Mouse (Mus musculus): ENCODE data around the gene Fars2. TPM values are rescaled to one million over a fixed set of nuclear protein-coding genes. Genes with fewer than 3 reads are reported as not detected.
"Not testable (repeated sequence)": the region's sequence is repeated elsewhere in the genome, so short reads cannot be mapped to it uniquely, and the experiment has no call there.

Fars2 gene
- polyA plus RNA-seq, 1 experiment from 2014 or later = 68.1 TPM

- no peak overlapping the region for H3K4me3 ChIP-seq (ENCODE audit: control insufficient read depth in 1 of 2, insufficient read depth in 1 of 2, low read depth in 1 of 2, low read length in 2 of 2)
- WGBS = 85% methylated on average over 1 of the region's 1 CpGs
Measured at GRCm38 (mm10) chr13:36415176-36415575, 298.0 kb downstream of the Fars2 start.

GRCm38 (mm10) chr13:36416546-36416945 is 299.3 kb downstream of the Fars2 start:
- Histone ChIP-seq H3K9me3 (ENCODE audit: control insufficient read depth, low read length) (no peaks in the 10 kb centered on the region), H3K27me3 (ENCODE audit: control insufficient read depth, insufficient read depth, low read length) (no peaks in the 10 kb centered on the region), H3K27ac (replicated peaks in 1 of 2; ENCODE audit: control insufficient read depth in 1 of 2, insufficient read depth in 1 of 2, low read depth in 2 of 2, low read length in 2 of 2) (no peak overlapping the region), H3K4me3 (ENCODE audit: control insufficient read depth in 1 of 2, insufficient read depth in 1 of 2, low read depth in 1 of 2, low read length in 2 of 2) (no peak overlapping the region), H3K9ac (ENCODE audit: low read length) (no peak overlapping the region), H3K4me1 (ENCODE audit: control insufficient read depth in 2 of 2, insufficient read depth in 2 of 2, low read length in 2 of 2) (peaks cover 0 to 10% of the 10 kb centered on the region in 2 experiments; a peak in 3 of 4 replicates), H3K4me2 (ENCODE audit: low read length) (no peak overlapping the region), H3K36me3 (ENCODE audit: control insufficient read depth, insufficient read depth, low read length) (no peaks in the 10 kb centered on the region)
- 16% methylated on average over 4 of the region's 4 CpGs for WGBS
- ATAC-seq (ENCODE audit: insufficient number of reproducible peaks, insufficient read depth, low FRiP score, low read depth) = no peak

More at GRCm38 (mm10) chr13:36415176-36415575, 298.0 kb downstream of the Fars2 start:
- Histone ChIP-seq H3K27ac (replicated peaks in 1 of 2; ENCODE audit: control insufficient read depth in 1 of 2, insufficient read depth in 1 of 2, low read depth in 2 of 2, low read length in 2 of 2) (no peak overlapping the region), H3K9ac (ENCODE audit: low read length) (no peak overlapping the region), H3K4me1 (ENCODE audit: control insufficient read depth in 2 of 2, insufficient read depth in 2 of 2, low read length in 2 of 2) (peaks cover 0 to 10% of the 10 kb centered on the region in 2 experiments; a peak in 3 of 4 replicates), H3K36me3 (ENCODE audit: control insufficient read depth, insufficient read depth, low read length) (no peaks in the 10 kb centered on the region), H3K4me2 (ENCODE audit: low read length) (no peak overlapping the region), H3K9me3 (ENCODE audit: control insufficient read depth, low read length) (no peaks in the 10 kb centered on the region), H3K27me3 (ENCODE audit: control insufficient read depth, insufficient read depth, low read length) (no peaks in the 10 kb centered on the region)
- ATAC-seq (ENCODE audit: insufficient number of reproducible peaks, insufficient read depth, low FRiP score, low read depth) = no peak

- H3K27me3 ChIP-seq (ENCODE audit: control insufficient read depth, insufficient read depth, low read length) = no peaks in the 10 kb centered on the region
- H3K4me2 ChIP-seq (ENCODE audit: low read length) = no peak overlapping the region
- no peak for ATAC-seq (ENCODE audit: insufficient number of reproducible peaks, insufficient read depth, low FRiP score, low read depth)
- peaks cover 0 to 18% of the 10 kb centered on the region in 2 experiments; a peak in 3 of 4 replicates for H3K4me1 ChIP-seq (ENCODE audit: control insufficient read depth in 2 of 2, insufficient read depth in 2 of 2, low read length in 2 of 2)
- no peak overlapping the region for H3K27ac ChIP-seq (replicated peaks in 1 of 2; ENCODE audit: control insufficient read depth in 1 of 2, insufficient read depth in 1 of 2, low read depth in 2 of 2, low read length in 2 of 2)
- H3K4me3 ChIP-seq (ENCODE audit: control insufficient read depth in 1 of 2, insufficient read depth in 1 of 2, low read depth in 1 of 2, low read length in 2 of 2) = no peak overlapping the region
- no peak overlapping the region for H3K9ac ChIP-seq (ENCODE audit: low read length)
- H3K36me3 ChIP-seq (ENCODE audit: control insufficient read depth, insufficient read depth, low read length) = no peaks in the 10 kb centered on the region
- no peaks in the 10 kb centered on the region for H3K9me3 ChIP-seq (ENCODE audit: control insufficient read depth, low read length)
Measured at GRCm38 (mm10) chr13:36419357-36419756, 302.1 kb downstream of the Fars2 start.

- ATAC-seq (ENCODE audit: insufficient number of reproducible peaks, insufficient read depth, low FRiP score, low read depth) = no peak
- H3K27me3 ChIP-seq (ENCODE audit: control insufficient read depth, insufficient read depth, low read length) = no peaks in the 10 kb centered on the region
- 0 out of 4 replicates have a peak, but pooled peaks cover 0 to 8% of the 10 kb centered on the region in 2 experiments for H3K4me1 ChIP-seq (ENCODE audit: control insufficient read depth in 2 of 2, insufficient read depth in 2 of 2, low read length in 2 of 2)
- H3K4me2 ChIP-seq (ENCODE audit: low read length) = no peak overlapping the region
- no peak overlapping the region for H3K4me3 ChIP-seq (ENCODE audit: control insufficient read depth in 1 of 2, insufficient read depth in 1 of 2, low read depth in 1 of 2, low read length in 2 of 2)
- no peaks in the 10 kb centered on the region for H3K9me3 ChIP-seq (ENCODE audit: control insufficient read depth, low read length)
- H3K27ac ChIP-seq (replicated peaks in 1 of 2; ENCODE audit: control insufficient read depth in 1 of 2, insufficient read depth in 1 of 2, low read depth in 2 of 2, low read length in 2 of 2) = no peak overlapping the region
- 70% methylated on average over 3 of the region's 3 CpGs for WGBS
- H3K9ac ChIP-seq (ENCODE audit: low read length) = no peak overlapping the region
- H3K36me3 ChIP-seq (ENCODE audit: control insufficient read depth, insufficient read depth, low read length) = no peaks in the 10 kb centered on the region
Measured at GRCm38 (mm10) chr13:36422446-36422845, 305.2 kb downstream of the Fars2 start.

GRCm38 (mm10) chr13:36425824-36426705 is 308.9 kb downstream of the Fars2 start:
- not testable (repeated sequence) for H3K4me3 ChIP-seq (ENCODE audit: control insufficient read depth in 1 of 2, insufficient read depth in 1 of 2, low read depth in 1 of 2, low read length in 2 of 2); H3K27ac ChIP-seq (replicated peaks in 1 of 2; ENCODE audit: control insufficient read depth in 1 of 2, insufficient read depth in 1 of 2, low read depth in 2 of 2, low read length in 2 of 2); H3K4me2 ChIP-seq (ENCODE audit: low read length); H3K4me1 ChIP-seq (ENCODE audit: control insufficient read depth in 2 of 2, insufficient read depth in 2 of 2, low read length in 2 of 2); H3K9me3 ChIP-seq (ENCODE audit: control insufficient read depth, low read length); H3K36me3 ChIP-seq (ENCODE audit: control insufficient read depth, insufficient read depth, low read length); ATAC-seq (ENCODE audit: insufficient number of reproducible peaks, insufficient read depth, low FRiP score, low read depth); H3K9ac ChIP-seq (ENCODE audit: low read length); H3K27me3 ChIP-seq (ENCODE audit: control insufficient read depth, insufficient read depth, low read length)
- 85% methylated on average over 16 of the region's 17 CpGs for WGBS

GRCm38 (mm10) chr13:36429500-36430189 is 312.4 kb downstream of the Fars2 start:
- Histone ChIP-seq H3K27ac (replicated peaks in 1 of 2; ENCODE audit: control insufficient read depth in 1 of 2, insufficient read depth in 1 of 2, low read depth in 2 of 2, low read length in 2 of 2) (no peak overlapping the region), H3K36me3 (ENCODE audit: control insufficient read depth, insufficient read depth, low read length) (no peaks in the 10 kb centered on the region), H3K9ac (ENCODE audit: low read length) (no peak overlapping the region), H3K4me3 (ENCODE audit: control insufficient read depth in 1 of 2, insufficient read depth in 1 of 2, low read depth in 1 of 2, low read length in 2 of 2) (no peak overlapping the region), H3K4me1 (ENCODE audit: control insufficient read depth in 2 of 2, insufficient read depth in 2 of 2, low read length in 2 of 2) (no peaks in the 10 kb centered on the region), H3K27me3 (ENCODE audit: control insufficient read depth, insufficient read depth, low read length) (no peaks in the 10 kb centered on the region), H3K4me2 (ENCODE audit: low read length) (no peak overlapping the region), H3K9me3 (ENCODE audit: control insufficient read depth, low read length) (no peaks in the 10 kb centered on the region)
- 76% methylated on average over 7 of the region's 7 CpGs for WGBS
- no peak for ATAC-seq (ENCODE audit: insufficient number of reproducible peaks, insufficient read depth, low FRiP score, low read depth)

GRCm38 (mm10) chr13:36430420-36431114 is 313.4 kb downstream of the Fars2 start:
- H3K9me3 ChIP-seq (ENCODE audit: control insufficient read depth, low read length) = no peaks in the 10 kb centered on the region
- ATAC-seq (ENCODE audit: insufficient number of reproducible peaks, insufficient read depth, low FRiP score, low read depth) = no peak
- 48% methylated on average over 6 of the region's 6 CpGs for WGBS
- H3K36me3 ChIP-seq (ENCODE audit: control insufficient read depth, insufficient read depth, low read length) = no peaks in the 10 kb centered on the region
- H3K27ac ChIP-seq (replicated peaks in 1 of 2; ENCODE audit: control insufficient read depth in 1 of 2, insufficient read depth in 1 of 2, low read depth in 2 of 2, low read length in 2 of 2) = no peak overlapping the region
- H3K4me3 ChIP-seq (ENCODE audit: control insufficient read depth in 1 of 2, insufficient read depth in 1 of 2, low read depth in 1 of 2, low read length in 2 of 2) = no peak overlapping the region
- H3K4me1 ChIP-seq (ENCODE audit: control insufficient read depth in 2 of 2, insufficient read depth in 2 of 2, low read length in 2 of 2) = no peaks in the 10 kb centered on the region
- H3K4me2 ChIP-seq (ENCODE audit: low read length) = no peak overlapping the region
- H3K27me3 ChIP-seq (ENCODE audit: control insufficient read depth, insufficient read depth, low read length) = no peaks in the 10 kb centered on the region
- H3K9ac ChIP-seq (ENCODE audit: low read length) = no peak overlapping the region
